Mouse (Mus musculus): ENCODE results near the gene Miip.

- TF ChIP-seq CTCF (IDR thresholded peaks at IDR 0.05; ENCODE audit: extremely low read depth, insufficient read depth, insufficient read length, insufficient replicate concordance), result no peak
- no peak for TF ChIP-seq POLR2A (IDR thresholded peaks at IDR 0.05; ENCODE audit: low read depth, low read length)
Observed at GRCm38 (mm10) chr4:147888237-147888636, 19.6 kb upstream of the Miip start.
